Mouse (Mus musculus) mouse trophoblast stem cell (cell line): ENCODE results near the gene Cela2a.

Experiments
- in situ Hi-C, 2 experiments: fragments of 300-500 bp; cut with MseI, MboI; formaldehyde crosslinking; loops; 2 replicates in 1 of 2; 3 replicates in 1 of 2; pipeline ENCODE4 v1.15.1; 2025

Cela2a gene

DNA sequence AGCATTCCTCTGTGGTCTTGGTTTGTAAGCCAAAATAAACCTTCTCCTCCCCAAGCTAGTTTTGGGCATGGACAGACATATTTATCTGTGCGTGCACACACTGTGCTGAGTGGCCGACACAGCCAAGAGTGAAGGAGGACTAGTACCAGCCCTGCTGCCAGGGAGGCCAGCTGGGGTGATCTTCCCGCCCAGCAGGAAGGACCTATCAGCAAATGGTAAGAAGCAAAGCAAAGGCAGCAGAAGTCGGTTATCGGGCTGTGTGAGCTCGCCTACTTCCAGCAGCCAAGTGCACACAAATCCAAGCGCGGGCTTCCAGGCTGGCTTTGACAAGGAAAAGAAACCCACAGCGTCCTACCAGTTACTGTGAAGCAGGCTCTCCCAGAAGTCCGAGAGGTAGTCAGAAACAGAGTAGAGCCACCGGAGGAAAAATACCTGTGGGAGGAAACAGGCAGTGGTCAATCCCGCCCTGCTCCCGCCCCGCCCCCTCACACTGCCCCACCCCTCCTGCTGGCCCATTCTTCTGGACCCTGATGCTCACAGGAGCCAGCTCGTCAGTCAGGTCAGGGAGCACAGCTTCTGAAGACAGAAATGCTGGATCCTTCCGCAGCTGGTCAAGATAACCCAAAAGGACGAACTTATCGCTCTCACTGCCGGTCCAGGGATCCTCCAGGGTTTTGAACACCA, 58.5 kb downstream of the Cela2a start:
- in situ Hi-C loops, result no loop called here

DNA sequence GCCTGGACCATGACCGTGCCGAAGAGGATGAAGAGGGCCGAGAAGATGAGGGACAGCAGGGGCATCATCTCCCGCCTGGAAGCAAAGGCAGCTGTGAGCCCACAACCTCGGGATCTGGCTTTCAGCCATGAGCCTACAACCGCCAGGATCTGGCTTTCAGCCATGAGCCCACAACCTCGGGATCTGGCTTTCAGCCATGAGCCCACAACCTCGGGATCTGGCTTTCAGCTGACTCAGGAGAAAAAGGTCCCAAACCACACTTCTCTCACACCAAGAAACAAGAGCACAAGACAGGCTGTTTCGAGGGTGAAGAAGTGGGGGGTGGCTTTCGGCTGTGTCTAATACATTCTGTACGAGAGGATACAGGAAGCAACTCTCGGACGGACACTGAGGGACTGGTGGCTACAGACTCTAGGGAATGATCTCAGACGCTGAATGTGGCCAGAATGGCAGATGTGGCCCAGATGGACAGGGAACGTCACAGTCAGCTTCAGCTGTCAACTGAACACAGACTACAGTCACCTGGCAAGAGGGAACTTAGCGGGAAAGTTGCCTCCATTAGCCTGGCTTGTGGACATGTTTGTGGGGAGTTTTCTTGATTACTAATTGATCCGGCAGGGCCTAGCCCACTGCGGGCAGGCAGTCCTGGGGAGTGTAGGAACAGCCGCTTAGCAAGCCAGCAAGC, 59.1 kb downstream of the Cela2a start:
- in situ Hi-C loops, result no loop called here

DNA sequence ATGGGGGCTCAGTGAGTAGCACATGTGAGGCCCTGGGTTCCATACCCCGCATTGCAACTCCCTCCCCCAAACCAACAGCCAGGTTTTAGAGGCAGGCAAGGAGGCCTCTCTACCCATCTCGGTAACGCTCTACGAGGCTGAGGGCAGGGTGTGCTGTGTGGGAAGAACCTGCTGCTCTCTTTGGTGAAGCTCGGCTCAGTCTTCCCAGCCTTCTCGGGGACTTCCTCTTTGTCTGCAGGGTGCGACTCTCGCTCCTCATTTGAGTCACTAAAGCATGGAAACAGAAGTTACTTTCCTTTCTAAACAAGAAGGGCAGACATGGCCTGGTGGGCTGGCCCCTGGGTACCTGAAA, 59.7 kb downstream of the Cela2a start:
- in situ Hi-C loops, result no loop called here

DNA sequence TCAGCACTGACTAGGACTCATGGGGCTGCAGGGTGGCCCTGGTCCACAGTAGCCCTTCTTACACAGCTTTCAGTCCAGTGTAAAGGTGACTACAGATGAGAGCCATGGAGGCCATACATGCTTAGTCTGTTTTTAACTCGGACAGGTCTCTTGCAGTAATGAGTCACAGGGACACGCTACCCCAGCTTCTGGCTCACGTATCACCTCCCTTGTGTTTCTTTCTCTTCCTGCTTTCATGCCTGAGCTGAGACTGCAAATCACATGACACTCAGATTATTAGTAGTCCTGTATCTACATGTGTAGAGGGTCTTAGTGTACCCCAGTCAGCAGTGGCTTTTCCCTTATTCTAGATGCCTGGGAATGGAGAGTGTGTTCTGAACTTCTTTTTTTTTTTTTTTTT, 61.0 kb downstream of the Cela2a start:
- in situ Hi-C loops, result no loop called here
